Mouse (Mus musculus) intestine, embryonic 14.5 days (tissue): ENCODE measurements around the gene Hsf5. TPM values are rescaled to one million over a fixed set of nuclear protein-coding genes. Genes with fewer than 3 reads are reported as not detected.

Experiments
- ATAC-seq: fragments of 200-750 bp; cut with Nextera tagmentation; replicated peaks from 2 replicates; pipeline ENCODE4 v1.8.0; 2017; ENCODE audit warnings: low read depth, moderate number of reproducible peaks, moderate TSS enrichment, moderate library complexity; ENCODE audit not compliant: low FRiP score, low TSS enrichment
- DNase-seq: peaks from one replicate; pipeline ENCODE4 v3.0.0-alpha.2; 2018; ENCODE audit warnings: low spot score
- H3K27ac ChIP-seq: fragments of 300-500 bp; sonication (generic); 2 replicates; pipeline ENCODE4 v1.5.1; 2014; ENCODE audit warnings: low read depth, mild to moderate bottlenecking, control low read depth
- H3K27me3 ChIP-seq: fragments of 300-500 bp; sonication (generic); replicated peaks from 2 replicates; pipeline ENCODE4 v1.6.1; 2014; ENCODE audit warnings: low read length, control low read depth; ENCODE audit not compliant: control insufficient read depth, insufficient read depth
- H3K36me3 ChIP-seq: fragments of 300-500 bp; sonication (generic); 2 replicates; pipeline ENCODE4 v1.6.1; 2014; ENCODE audit warnings: low read length, control low read depth; ENCODE audit not compliant: control insufficient read depth, insufficient read depth
- H3K4me1 ChIP-seq: fragments of 300-500 bp; sonication (generic); replicated peaks from 2 replicates; pipeline ENCODE4 v1.6.1; 2014; ENCODE audit warnings: low read length, control low read depth, mixed read lengths; ENCODE audit not compliant: control insufficient read depth, insufficient read depth
- H3K4me2 ChIP-seq: fragments of 300-500 bp; sonication (generic); 2 replicates; pipeline ENCODE4 v1.6.1; 2014; ENCODE audit warnings: low read length
- H3K4me3 ChIP-seq: fragments of 300-500 bp; sonication (generic); 2 replicates; pipeline ENCODE4 v1.5.1; 2014; ENCODE audit warnings: low read depth, low read length, control low read depth, mixed read lengths
- H3K9ac ChIP-seq: fragments of 300-500 bp; sonication (generic); 2 replicates; pipeline ENCODE4 v1.6.1; 2014; ENCODE audit warnings: mild to moderate bottlenecking, low read length
- H3K9me3 ChIP-seq: fragments of 300-500 bp; sonication (generic); 2 replicates; pipeline ENCODE4 v1.6.1; 2016; ENCODE audit warnings: low read length, control low read depth; ENCODE audit not compliant: control insufficient read depth
- WGBS: fragments of 180-500 bp; shearing (Covaris S2); extraction: QIAGEN DNeasy Blood & Tissue Kit; methylation state at CpG from one replicate; pipeline ENCODE4 v1.1.7; 2014; 5-methylcytosine and 5-hydroxymethylcytosine counted together
- polyA plus RNA-seq: library from polyadenylated mRNA; unstranded; fragments of >200 nt; fragmentation: Nextera tagmentation; extraction: Ambion mirVana; gene quantifications from 2 replicates; pipeline ENCODE4 v1.2.1, GENCODE M21; 2014

Hsf5 gene
- 0.23 and 0.38 TPM in 2 replicates for polyA plus RNA-seq

- Histone ChIP-seq H3K4me2 (no peak within 1 kb of the TSS), H3K27me3 (no peaks in the 10 kb centered on the region), H3K27ac (no peak within 1 kb of the TSS), H3K36me3 (peaks cover 71% of the 10 kb centered on the region), H3K4me1 (no peaks in the 10 kb centered on the region), H3K9me3 (peaks cover 6% of the 10 kb centered on the region; the same call in 1 of the 2 replicates), H3K9ac (no peak within 1 kb of the TSS), H3K4me3 (no peak within 1 kb of the TSS)
- DNase-seq (peak; percentile 37), ATAC-seq (no peak)
- 91% methylated on average over 62 of the region's 69 CpGs for WGBS
These were observed at the start of gene Hsf5 for GRCm38 (mm10) chr11:87616790-87617474. Gene Hsf5, plus strand, starts transcription at chr11:87617164.

GRCm38 (mm10) chr11:87568255-87568953 is 48.6 kb upstream of the Hsf5 start, which contains the start of gene Sept4:
Gene Sept4, plus strand, starts transcription at chr11:87568903.
- H3K4me3 ChIP-seq: no peak within 1 kb of the TSS
- H3K27ac ChIP-seq: no peak within 1 kb of the TSS
- no peaks in the 10 kb centered on the region for H3K36me3 ChIP-seq
- H3K4me1 ChIP-seq: no peaks in the 10 kb centered on the region
- no peaks in the 10 kb centered on the region for H3K9me3 ChIP-seq
- no peak for ATAC-seq
- H3K27me3 ChIP-seq: no peaks in the 10 kb centered on the region
- no peak within 1 kb of the TSS for H3K9ac ChIP-seq
- H3K4me2 ChIP-seq: no peak within 1 kb of the TSS
- DNase-seq: no peak
- 73% methylated on average over 7 of the region's 7 CpGs for WGBS

GRCm38 (mm10) chr11:87570743-87571142 is 46.2 kb upstream of the Hsf5 start:
- Histone ChIP-seq H3K4me1 (no peaks in the 10 kb centered on the region), H3K27ac (no peak overlapping the region), H3K27me3 (no peaks in the 10 kb centered on the region), H3K9ac (no peak overlapping the region), H3K36me3 (no peaks in the 10 kb centered on the region), H3K4me2 (no peak overlapping the region), H3K9me3 (no peaks in the 10 kb centered on the region), H3K4me3 (no peak overlapping the region)
- DNase-seq: no peak
- WGBS: 72% methylated on average over 5 of the region's 5 CpGs
- ATAC-seq: no peak

GRCm38 (mm10) chr11:87571361-87571950 is 45.5 kb upstream of the Hsf5 start:
- no peak overlapping the region for H3K27ac ChIP-seq
- H3K4me2 ChIP-seq: no peak overlapping the region
- H3K27me3 ChIP-seq: no peaks in the 10 kb centered on the region
- H3K4me1 ChIP-seq: no peaks in the 10 kb centered on the region
- H3K9me3 ChIP-seq: no peaks in the 10 kb centered on the region
- H3K4me3 ChIP-seq: no peak overlapping the region
- 88% methylated on average over 1 of the region's 1 CpGs for WGBS
- H3K36me3 ChIP-seq: no peaks in the 10 kb centered on the region
- DNase-seq: no peak
- no peak overlapping the region for H3K9ac ChIP-seq
- no peak for ATAC-seq

GRCm38 (mm10) chr11:87573751-87574150 is 43.2 kb upstream of the Hsf5 start:
- no peaks in the 10 kb centered on the region for H3K27me3 ChIP-seq
- peaks cover 6% of the 10 kb centered on the region for H3K4me1 ChIP-seq
- no peaks in the 10 kb centered on the region for H3K9me3 ChIP-seq
- no peak overlapping the region for H3K9ac ChIP-seq
- WGBS: 67% methylated on average over 7 of the region's 7 CpGs
- ATAC-seq: no peak
- no peak overlapping the region for H3K4me2 ChIP-seq
- H3K36me3 ChIP-seq: no peaks in the 10 kb centered on the region
- no peak overlapping the region for H3K27ac ChIP-seq
- no peak for DNase-seq
- H3K4me3 ChIP-seq: no peak overlapping the region

GRCm38 (mm10) chr11:87574520-87575180 is 42.3 kb upstream of the Hsf5 start:
- DNase-seq (no peak), ATAC-seq (no peak)
- Histone ChIP-seq H3K4me3 (no peak overlapping the region), H3K36me3 (no peaks in the 10 kb centered on the region), H3K27me3 (no peaks in the 10 kb centered on the region), H3K4me2 (no peak overlapping the region), H3K27ac (no peak overlapping the region), H3K4me1 (peaks cover 6% of the 10 kb centered on the region), H3K9ac (no peak overlapping the region), H3K9me3 (no peaks in the 10 kb centered on the region)
- WGBS: 58% methylated on average over 21 of the region's 21 CpGs

- Histone ChIP-seq H3K4me2 (peak overlapping the region; percentile 95), H3K9ac (0 out of 2 replicates have a peak overlapping the region, but pooled peaks have one; percentile 44), H3K27ac (no peak overlapping the region), H3K27me3 (no peaks in the 10 kb centered on the region), H3K4me1 (peaks cover 6% of the 10 kb centered on the region), H3K36me3 (no peaks in the 10 kb centered on the region), H3K9me3 (no peaks in the 10 kb centered on the region), H3K4me3 (peak overlapping the region; percentile 50)
- ATAC-seq (no peak), DNase-seq (no peak)
- 25% methylated on average over 6 of the region's 6 CpGs for WGBS
These were observed 39.2 kb upstream of the Hsf5 start for GRCm38 (mm10) chr11:87577601-87578248.
